Mouse (Mus musculus): ENCODE results near the gene Ift22.

- no peak for TF ChIP-seq CEBPB (IDR thresholded peaks at IDR 0.05; ENCODE audit: insufficient read depth, poor library complexity, severe bottlenecking)
- TF ChIP-seq POLR2A (IDR thresholded peaks at IDR 0.05; ENCODE audit: insufficient read length, low read depth) = no peak
- TF ChIP-seq USF1 (IDR thresholded peaks at IDR 0.05; ENCODE audit: low read depth) = no peak
- no peak for TF ChIP-seq E2F4 (IDR thresholded peaks at IDR 0.05; ENCODE audit: insufficient read depth)
- TF ChIP-seq MYOD1 (IDR thresholded peaks at IDR 0.05; ENCODE audit: control insufficient read depth in 1 of 3, insufficient read length in 2 of 3, low read depth in 2 of 3) = no peak
- TF ChIP-seq TCF12 (IDR thresholded peaks at IDR 0.05; ENCODE audit: insufficient read depth, poor library complexity, severe bottlenecking) = no peak
- TF ChIP-seq SRF (IDR thresholded peaks at IDR 0.05; ENCODE audit: control insufficient read depth, insufficient read length, low read depth) = no peak
- no peak for TF ChIP-seq POLR2AphosphoS2 (IDR thresholded peaks at IDR 0.05; ENCODE audit: insufficient read length, low read depth)
- TF ChIP-seq MYOG (IDR thresholded peaks at IDR 0.05; ENCODE audit: control insufficient read depth in 1 of 3, insufficient read depth in 1 of 3, insufficient read length in 2 of 3, low read depth in 2 of 3) = no peak
- TF ChIP-seq MAX (IDR thresholded peaks at IDR 0.05; ENCODE audit: low read depth) = no peak
- TF ChIP-seq TCF3 (IDR thresholded peaks at IDR 0.05; ENCODE audit: insufficient read length, low read depth) = no peak
- TF ChIP-seq REST (IDR thresholded peaks at IDR 0.05; ENCODE audit: insufficient read depth, insufficient read length) = no peak
These were observed 14.9 kb downstream of the Ift22 start for GRCm38 (mm10) chr5:136922830-136923229.
